Mouse (Mus musculus): ENCODE measurements around the gene Arl4d.
"Not testable (repeated sequence)": the region's sequence is repeated elsewhere in the genome, so short reads cannot be mapped to it uniquely, and the experiment has no call there.

Arl4d gene

GRCm38 (mm10) chr11:101646283-101646794 is 19.0 kb upstream of the Arl4d start:
- not testable (repeated sequence) for DNase-seq

GRCm38 (mm10) chr11:101647093-101647492 is 18.2 kb upstream of the Arl4d start:
- DNase-seq, result not testable (repeated sequence)

GRCm38 (mm10) chr11:101656356-101656755 is 9.0 kb upstream of the Arl4d start:
- no peak for DNase-seq

- DNase-seq, result peak in 1 of 2 experiments; percentile 31
These were observed 7.8 kb upstream of the Arl4d start for GRCm38 (mm10) chr11:101657528-101657885.

- peak; percentile 55 to 70 for DNase-seq
These were observed 7.2 kb upstream of the Arl4d start for GRCm38 (mm10) chr11:101657886-101658750.

- DNase-seq, result peak in 1 of 2 experiments; percentile 25
These were observed 6.4 kb upstream of the Arl4d start for GRCm38 (mm10) chr11:101658751-101659558.

GRCm38 (mm10) chr11:101661191-101661590 is 4.2 kb upstream of the Arl4d start:
- DNase-seq, result no peak

GRCm38 (mm10) chr11:101661786-101662185 is 3.6 kb upstream of the Arl4d start:
- no peak for DNase-seq

- no peak for DNase-seq
These were observed 1.9 kb upstream of the Arl4d start for GRCm38 (mm10) chr11:101663229-101664027.

- no peak for DNase-seq
These were observed 273 bp downstream of the Arl4d start for GRCm38 (mm10) chr11:101665636-101665992.

- no peak for DNase-seq
These were observed 1.4 kb downstream of the Arl4d start for GRCm38 (mm10) chr11:101666626-101667345.

GRCm38 (mm10) chr11:101667871-101668532 is 2.7 kb downstream of the Arl4d start:
- no peak for DNase-seq

GRCm38 (mm10) chr11:101668546-101669261 is 3.4 kb downstream of the Arl4d start:
- no peak for DNase-seq

GRCm38 (mm10) chr11:101670334-101670733 is 5.0 kb downstream of the Arl4d start:
- no peak for DNase-seq

GRCm38 (mm10) chr11:101671255-101671654 is 5.9 kb downstream of the Arl4d start:
- no peak for DNase-seq

GRCm38 (mm10) chr11:101673010-101673642 is 7.8 kb downstream of the Arl4d start:
- no peak for DNase-seq

- no peak for DNase-seq
These were observed 8.8 kb downstream of the Arl4d start for GRCm38 (mm10) chr11:101674106-101674505.

GRCm38 (mm10) chr11:101675349-101675748 is 10.0 kb downstream of the Arl4d start:
- no peak for DNase-seq

- DNase-seq, result no peak
These were observed 12.3 kb downstream of the Arl4d start for GRCm38 (mm10) chr11:101677655-101678054.

- DNase-seq, result no peak
These were observed 13.4 kb downstream of the Arl4d start for GRCm38 (mm10) chr11:101678770-101679169.
